Mouse (Mus musculus) large intestine, adult 2 months (tissue): Measurements from ENCODE around the gene Morf4l1. TPM values are rescaled to one million over a fixed set of nuclear protein-coding genes. Genes with fewer than 3 reads are reported as not detected.

Source experiments
- DNase-seq: peaks from one replicate; pipeline ENCODE4 v3.0.0-alpha.2; 2012; ENCODE audit warnings: low read depth, low spot score
- WGBS: fragments of 180-500 bp; shearing (Covaris S2); methylation state at CpG from one replicate; pipeline ENCODE4 v1.1.7; 2018; 5-methylcytosine and 5-hydroxymethylcytosine counted together
- polyA plus RNA-seq: library from polyadenylated mRNA; depleted of rRNA; stranded (reverse); fragments of >200 nt; gene quantifications from 2 replicates; pipeline ENCODE4 v1.2.3, GENCODE M21; 2012; rRNA removed

Gene Morf4l1
- 75.3 and 77.4 TPM in 2 replicates for polyA plus RNA-seq

- no peak for DNase-seq
- WGBS, result 1% methylated on average over 40 of the region's 40 CpGs
Observed at GRCm38 (mm10) chr9:90114567-90115307, at the start of gene Morf4l1. TSS of gene Morf4l1 (minus strand) at chr9:90114774.

GRCm38 (mm10) chr9:90163749-90164095 is 49.1 kb upstream of the Morf4l1 start:
- DNase-seq, result no peak
- 3% methylated on average over 18 of the region's 18 CpGs for WGBS

- no peak for DNase-seq
- WGBS, result 1% methylated on average over 57 of the region's 60 CpGs
Observed at GRCm38 (mm10) chr9:90162926-90163748, 48.6 kb upstream of the Morf4l1 start, which contains the start of gene Adamts7. TSS of gene Adamts7 (plus strand) at chr9:90163069.

- 8% methylated on average over 29 of the region's 29 CpGs for WGBS
- DNase-seq, result no peak
Observed at GRCm38 (mm10) chr9:90162243-90162925, 47.8 kb upstream of the Morf4l1 start.

- no peak for DNase-seq
- WGBS, result 67% methylated on average over 5 of the region's 5 CpGs
Observed at GRCm38 (mm10) chr9:90146869-90147268, 32.3 kb upstream of the Morf4l1 start.

GRCm38 (mm10) chr9:90145788-90146187 is 31.2 kb upstream of the Morf4l1 start:
- 37% methylated on average over 2 of the region's 2 CpGs for WGBS
- DNase-seq, result no peak

GRCm38 (mm10) chr9:90136678-90136965 is 22.0 kb upstream of the Morf4l1 start:
- WGBS, result 85% methylated on average over 1 of the region's 1 CpGs
- no peak for DNase-seq

- 63% methylated on average over 9 of the region's 9 CpGs for WGBS
- DNase-seq, result no peak
Observed at GRCm38 (mm10) chr9:90135963-90136677, 21.5 kb upstream of the Morf4l1 start.

- no peak for DNase-seq
- WGBS, result 80% methylated on average over 8 of the region's 8 CpGs
Observed at GRCm38 (mm10) chr9:90135466-90135865, 20.9 kb upstream of the Morf4l1 start.

- no peak for DNase-seq
- 62% methylated on average over 7 of the region's 7 CpGs for WGBS
Observed at GRCm38 (mm10) chr9:90133562-90134355, 19.2 kb upstream of the Morf4l1 start.

- DNase-seq, result no peak
- 78% methylated on average over 6 of the region's 6 CpGs for WGBS
Observed at GRCm38 (mm10) chr9:90128636-90129201, 14.1 kb upstream of the Morf4l1 start.

- WGBS, result 80% methylated on average over 6 of the region's 6 CpGs
- no peak for DNase-seq
Observed at GRCm38 (mm10) chr9:90127146-90127545, 12.6 kb upstream of the Morf4l1 start.

GRCm38 (mm10) chr9:90126260-90127010 is 11.9 kb upstream of the Morf4l1 start:
- whole genome bisulfite sequencing, result 3% methylated on average over 30 of the region's 30 CpGs
- no peak for DNase-seq

- DNase-seq, result no peak
- 52% methylated on average over 7 of the region's 7 CpGs for WGBS
Observed at GRCm38 (mm10) chr9:90125416-90126099, 11.0 kb upstream of the Morf4l1 start.

- WGBS, result 49% methylated on average over 8 of the region's 8 CpGs
- DNase-seq, result no peak
Observed at GRCm38 (mm10) chr9:90124873-90125245, 10.3 kb upstream of the Morf4l1 start.

GRCm38 (mm10) chr9:90124156-90124872 is 9.7 kb upstream of the Morf4l1 start:
- WGBS, result 43% methylated on average over 11 of the region's 11 CpGs

GRCm38 (mm10) chr9:90122246-90122740 is 7.7 kb upstream of the Morf4l1 start:
- WGBS, result 82% methylated on average over 4 of the region's 4 CpGs
- DNase-seq, result no peak

More at GRCm38 (mm10) chr9:90124156-90124872, 9.7 kb upstream of the Morf4l1 start:
- DNase-seq, result no peak
